Mouse (Mus musculus) hindbrain, embryonic 15.5 days (tissue): ENCODE data around the gene Ifitm1. TPM values are rescaled to one million over a fixed set of nuclear protein-coding genes. Genes with fewer than 3 reads are reported as not detected.
A peak's percentile ranks its signal among the peaks of the same experiment; 100 is the strongest.

Experiments
- ATAC-seq: fragments of 200-750 bp; cut with Nextera tagmentation; 2 replicates; pipeline ENCODE4 v1.8.0; 2017; ENCODE audit warnings: low read depth, moderate number of reproducible peaks, moderate TSS enrichment; ENCODE audit not compliant: low FRiP score
- H3K27ac ChIP-seq: fragments of 300-500 bp; sonication (generic); replicated peaks from 2 replicates; pipeline ENCODE4 v1.5.1; 2015; ENCODE audit warnings: mild to moderate bottlenecking, inconsistent platforms
- H3K27me3 ChIP-seq: fragments of 300-500 bp; sonication (generic); 2 replicates; pipeline ENCODE4 v1.6.1; 2015; ENCODE audit warnings: control low read depth, inconsistent platforms
- H3K36me3 ChIP-seq: fragments of 300-500 bp; sonication (generic); 2 replicates; pipeline ENCODE4 v1.6.1; 2015; ENCODE audit warnings: control low read depth, inconsistent platforms
- H3K4me1 ChIP-seq: fragments of 300-500 bp; sonication (generic); replicated peaks from 2 replicates; pipeline ENCODE4 v1.6.1; 2015; ENCODE audit warnings: control low read depth, inconsistent platforms
- H3K4me2 ChIP-seq: fragments of 300-500 bp; sonication (generic); 2 replicates; pipeline ENCODE4 v1.6.1; 2015; ENCODE audit warnings: moderate library complexity, mild to moderate bottlenecking, inconsistent platforms
- H3K4me3 ChIP-seq: fragments of 300-500 bp; sonication (generic); 2 replicates; pipeline ENCODE4 v1.5.1; 2015; ENCODE audit warnings: mild to moderate bottlenecking, inconsistent platforms
- H3K9ac ChIP-seq: fragments of 300-500 bp; sonication (generic); 2 replicates; pipeline ENCODE4 v1.6.1; 2015; ENCODE audit warnings: inconsistent platforms
- H3K9me3 ChIP-seq: fragments of 300-500 bp; sonication (generic); 2 replicates; pipeline ENCODE4 v1.6.1; 2016; ENCODE audit warnings: control low read depth, inconsistent platforms
- WGBS: fragments of 180-500 bp; shearing (Covaris S2); methylation state at CpG from one replicate; pipeline ENCODE4 v1.1.7; 2015; 5-methylcytosine and 5-hydroxymethylcytosine counted together
- polyA plus RNA-seq: library from polyadenylated mRNA; unstranded; fragments of >200 nt; fragmentation: Nextera tagmentation; extraction: Ambion mirVana; gene quantifications from 2 replicates; pipeline ENCODE4 v1.2.1, GENCODE M21; 2015

Gene Ifitm1
- polyA plus RNA-seq = 16.6 and 19.9 TPM in 2 replicates

DNA sequence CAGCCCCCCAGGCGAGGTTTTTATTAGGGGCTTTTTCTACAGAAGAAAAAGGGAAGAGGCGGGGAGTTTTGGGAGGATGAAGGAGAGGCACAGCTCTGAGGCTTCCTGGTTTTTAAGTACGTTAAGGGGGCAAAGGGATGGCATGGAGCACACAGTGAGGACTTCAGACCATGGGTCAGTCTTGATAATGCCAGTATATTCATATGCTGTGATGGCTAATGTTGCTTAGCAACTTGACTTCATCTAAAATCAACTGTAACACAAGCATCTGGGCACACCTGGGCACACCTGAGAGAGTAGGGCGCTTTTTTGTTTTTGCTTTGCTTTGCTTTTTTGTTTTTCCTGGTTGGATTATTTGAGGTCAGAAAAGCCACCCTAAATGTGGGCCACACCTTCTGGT lies at the start of gene Ifitm1:
Ifitm1 (plus strand) TSS at position 301 of the 400 bp plus-strand sequence.
- Histone ChIP-seq H3K4me1 (no peaks in the 10 kb centered on the region), H3K36me3 (no peaks in the 10 kb centered on the region), H3K9me3 (no peaks in the 10 kb centered on the region), H3K4me3 (no peak within 1 kb of the TSS), H3K27ac (no peak within 1 kb of the TSS), H3K9ac (no peak within 1 kb of the TSS), H3K27me3 (no peaks in the 10 kb centered on the region), H3K4me2 (no peak within 1 kb of the TSS)
- no peak for ATAC-seq
- WGBS = 92% methylated on average over 4 of the region's 4 CpGs

DNA sequence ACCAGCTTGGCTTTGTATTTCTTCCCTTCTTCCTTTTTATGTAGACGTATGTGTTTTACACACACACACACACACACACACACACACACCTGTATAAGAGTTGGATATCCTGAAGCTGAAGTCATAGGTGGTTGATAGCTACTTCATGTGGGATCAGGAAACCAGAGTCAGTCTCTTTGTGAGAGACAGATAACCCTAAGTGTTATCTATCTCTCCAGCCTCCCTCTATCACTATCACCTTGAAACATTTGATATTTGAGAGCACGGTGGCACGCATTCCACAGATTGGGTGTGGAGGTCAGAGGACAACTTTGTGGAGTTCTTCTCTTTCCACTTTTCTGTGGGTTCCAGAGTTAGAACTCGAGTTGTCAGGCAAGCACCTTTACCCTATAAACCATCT lies 47.1 kb upstream of the Ifitm1 start:
- H3K4me2 ChIP-seq = no peak overlapping the region
- peaks cover 64% of the 10 kb centered on the region for H3K27me3 ChIP-seq
- 75% methylated on average over 4 of the region's 4 CpGs for WGBS
- no peaks in the 10 kb centered on the region for H3K36me3 ChIP-seq
- no peak overlapping the region for H3K27ac ChIP-seq
- H3K4me1 ChIP-seq = peaks cover 18% of the 10 kb centered on the region
- H3K4me3 ChIP-seq = no peak overlapping the region
- no peaks in the 10 kb centered on the region for H3K9me3 ChIP-seq
- H3K9ac ChIP-seq = no peak overlapping the region
- ATAC-seq = no peak

DNA sequence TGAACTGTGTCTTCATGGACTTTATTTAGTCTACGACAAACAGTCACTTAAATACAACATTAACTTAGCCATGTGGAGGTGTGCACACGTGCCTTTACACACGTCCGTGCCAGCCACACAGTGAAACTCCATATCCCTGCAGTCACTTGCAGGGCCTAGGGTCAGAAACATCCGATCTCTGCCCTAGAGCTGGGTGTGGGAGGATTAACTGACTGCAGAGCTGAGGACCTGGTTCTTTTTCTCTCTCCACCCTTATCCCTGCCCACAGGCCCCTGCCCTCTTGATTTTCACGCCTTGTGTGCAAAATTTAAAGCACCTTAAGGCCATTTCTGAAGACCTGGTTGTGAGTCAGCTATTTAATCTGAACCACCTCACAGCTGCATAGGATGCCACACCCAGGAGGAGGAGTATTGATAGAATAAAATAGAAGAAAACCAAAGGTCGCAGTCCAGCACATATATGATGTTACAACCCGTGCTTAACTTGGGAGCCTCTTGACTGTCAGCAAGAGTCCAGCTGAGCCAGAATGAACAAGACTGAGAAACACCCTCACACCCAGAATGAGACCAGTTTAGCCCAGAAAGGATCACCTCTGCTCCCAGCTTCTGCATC lies 46.5 kb upstream of the Ifitm1 start, which contains the start of gene Nlrp6:
Nlrp6 (plus strand) TSS at position 485 of the 612 bp plus-strand sequence.
- no peaks in the 10 kb centered on the region for H3K36me3 ChIP-seq
- peaks cover 71% of the 10 kb centered on the region for H3K27me3 ChIP-seq
- H3K9me3 ChIP-seq = no peaks in the 10 kb centered on the region
- H3K4me2 ChIP-seq = peak within 1 kb of the TSS; percentile 99
- H3K4me1 ChIP-seq = peaks cover 18% of the 10 kb centered on the region
- H3K27ac ChIP-seq = no peak within 1 kb of the TSS
- peak within 1 kb of the TSS; percentile 51; the same call in 1 of the 2 replicates for H3K4me3 ChIP-seq
- no peak for ATAC-seq
- 80% methylated on average over 8 of the region's 8 CpGs for WGBS
- no peak within 1 kb of the TSS for H3K9ac ChIP-seq

DNA sequence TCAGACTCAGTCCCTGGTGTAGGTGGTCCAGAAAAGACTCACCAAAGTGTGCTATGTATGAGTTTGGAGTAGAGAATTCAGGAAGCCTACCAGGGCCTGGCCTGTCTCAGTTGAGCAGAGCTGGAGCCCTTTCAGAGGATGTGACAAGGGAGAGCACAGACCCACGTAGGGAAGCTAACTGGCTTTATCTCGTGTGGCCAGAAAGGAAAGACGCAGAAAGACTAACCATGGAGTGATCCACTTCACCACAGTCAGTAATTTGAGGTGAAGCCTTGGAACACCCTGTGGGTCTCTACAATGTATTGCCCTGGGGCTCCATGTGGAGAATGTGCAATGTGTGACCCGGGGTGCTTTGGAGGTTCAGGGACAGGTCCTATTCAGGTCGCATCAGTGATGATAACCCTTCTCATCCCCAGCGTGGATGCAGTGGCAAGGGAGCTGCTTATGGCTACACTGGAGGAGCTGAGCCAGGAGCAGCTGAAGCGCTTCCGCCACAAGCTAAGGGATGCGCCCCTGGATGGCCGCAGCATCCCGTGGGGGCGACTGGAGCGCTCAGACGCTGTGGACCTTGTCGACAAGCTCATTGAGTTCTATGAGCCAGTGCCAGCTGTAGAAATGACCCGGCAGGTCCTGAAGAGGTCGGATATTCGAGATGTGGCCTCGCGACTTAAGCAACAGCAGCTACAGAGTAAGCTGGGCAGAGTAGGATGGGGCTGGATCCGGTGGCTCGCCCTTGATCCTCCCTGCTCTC lies 45.6 kb upstream of the Ifitm1 start:
- 33% methylated on average over 22 of the region's 22 CpGs for WGBS
- H3K27me3 ChIP-seq = peaks cover 71% of the 10 kb centered on the region
- peak overlapping the region; percentile 99 for H3K4me2 ChIP-seq
- no peak for ATAC-seq
- no peak overlapping the region for H3K27ac ChIP-seq
- H3K9me3 ChIP-seq = no peaks in the 10 kb centered on the region
- H3K9ac ChIP-seq = no peak overlapping the region
- H3K4me1 ChIP-seq = peaks cover 18% of the 10 kb centered on the region
- H3K36me3 ChIP-seq = no peaks in the 10 kb centered on the region
- peak overlapping the region; percentile 51 for H3K4me3 ChIP-seq

DNA sequence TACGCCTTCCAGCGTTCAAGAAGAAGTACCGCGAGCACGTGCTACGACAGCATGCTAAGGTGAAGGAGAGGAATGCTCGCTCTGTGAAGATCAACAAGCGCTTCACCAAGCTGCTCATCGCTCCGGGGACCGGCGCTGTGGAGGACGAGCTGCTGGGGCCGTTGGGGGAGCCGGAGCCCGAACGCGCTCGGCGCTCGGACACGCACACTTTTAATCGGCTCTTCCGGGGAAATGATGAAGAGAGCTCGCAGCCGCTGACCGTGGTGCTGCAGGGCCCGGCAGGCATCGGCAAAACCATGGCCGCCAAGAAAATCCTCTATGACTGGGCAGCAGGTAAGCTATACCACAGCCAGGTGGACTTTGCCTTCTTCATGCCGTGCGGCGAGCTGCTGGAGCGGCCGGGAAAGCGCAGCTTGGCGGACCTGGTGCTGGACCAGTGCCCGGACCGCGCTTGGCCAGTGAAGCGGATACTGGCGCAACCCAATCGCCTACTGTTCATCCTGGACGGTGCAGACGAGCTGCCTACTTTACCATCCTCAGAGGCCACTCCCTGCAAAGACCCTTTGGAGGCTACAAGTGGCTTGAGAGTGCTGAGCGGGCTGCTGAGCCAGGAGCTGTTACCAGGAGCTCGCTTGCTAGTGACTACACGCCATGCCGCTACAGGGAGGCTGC lies 44.5 kb upstream of the Ifitm1 start:
- H3K27ac ChIP-seq = no peak overlapping the region
- under 1% methylated on average over 49 of the region's 49 CpGs for WGBS
- H3K4me3 ChIP-seq = peak overlapping the region; percentile 51
- H3K4me2 ChIP-seq = peak overlapping the region; percentile 99
- peaks cover 18% of the 10 kb centered on the region for H3K4me1 ChIP-seq
- ATAC-seq = peak; percentile 76
- H3K9me3 ChIP-seq = no peaks in the 10 kb centered on the region
- H3K9ac ChIP-seq = peak overlapping the region; percentile 42
- H3K27me3 ChIP-seq = peaks cover 71% of the 10 kb centered on the region
- no peaks in the 10 kb centered on the region for H3K36me3 ChIP-seq

DNA sequence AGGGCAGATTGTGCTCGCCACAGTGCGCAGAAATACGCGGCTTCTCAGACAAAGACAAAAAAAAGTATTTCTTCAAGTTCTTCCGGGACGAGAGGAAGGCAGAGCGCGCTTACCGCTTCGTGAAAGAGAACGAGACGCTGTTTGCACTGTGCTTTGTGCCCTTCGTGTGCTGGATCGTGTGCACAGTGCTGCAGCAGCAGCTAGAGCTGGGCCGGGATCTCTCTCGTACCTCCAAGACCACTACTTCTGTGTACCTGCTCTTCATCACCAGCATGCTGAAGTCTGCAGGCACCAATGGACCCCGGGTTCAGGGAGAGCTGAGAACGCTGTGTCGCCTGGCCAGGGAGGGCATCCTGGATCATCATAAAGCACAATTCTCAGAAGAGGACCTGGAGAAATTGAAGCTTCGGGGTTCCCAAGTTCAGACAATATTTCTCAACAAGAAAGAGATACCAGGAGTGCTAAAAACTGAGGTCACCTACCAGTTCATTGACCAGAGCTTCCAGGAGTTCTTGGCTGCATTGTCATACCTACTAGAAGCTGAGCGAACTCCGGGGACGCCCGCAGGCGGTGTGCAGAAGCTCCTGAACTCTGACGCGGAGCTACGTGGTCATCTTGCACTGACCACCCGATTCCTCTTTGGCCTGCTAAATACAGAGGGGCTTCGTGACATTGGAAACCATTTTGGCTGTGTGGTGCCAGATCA lies 43.8 kb upstream of the Ifitm1 start:
- H3K9me3 ChIP-seq = no peaks in the 10 kb centered on the region
- no peak for ATAC-seq

DNA sequence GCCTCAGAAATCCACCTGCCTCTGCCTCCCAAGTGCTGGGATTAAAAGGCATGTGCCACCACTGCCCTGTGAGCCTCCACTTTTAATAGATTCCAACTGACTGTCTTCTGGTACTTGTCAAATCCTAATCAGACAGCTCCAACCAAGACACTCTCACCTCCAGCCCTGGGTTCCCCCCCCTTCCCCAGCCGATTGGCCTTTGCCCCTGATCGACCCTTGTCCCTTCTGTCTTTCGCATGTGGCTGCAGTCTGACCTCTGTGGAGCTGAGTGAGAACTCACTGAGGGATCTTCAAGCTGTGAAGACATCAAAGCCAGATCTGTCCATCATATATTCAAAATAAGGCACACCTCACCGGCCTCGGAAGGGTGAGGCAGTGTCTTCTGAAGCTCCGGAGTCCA lies 39.8 kb upstream of the Ifitm1 start:
- WGBS = 88% methylated on average over 6 of the region's 6 CpGs
- no peak overlapping the region for H3K4me2 ChIP-seq
- no peaks in the 10 kb centered on the region for H3K36me3 ChIP-seq
- H3K4me3 ChIP-seq = no peak overlapping the region
- H3K9me3 ChIP-seq = no peaks in the 10 kb centered on the region
- H3K9ac ChIP-seq = no peak overlapping the region
- peaks cover 34% of the 10 kb centered on the region for H3K27me3 ChIP-seq
- no peak for ATAC-seq
- H3K27ac ChIP-seq = no peak overlapping the region
- peaks cover 14% of the 10 kb centered on the region for H3K4me1 ChIP-seq

More for the DNA sequence above, 43.8 kb upstream of the Ifitm1 start:
- Histone ChIP-seq H3K27ac (no peak overlapping the region), H3K36me3 (no peaks in the 10 kb centered on the region), H3K4me1 (peaks cover 18% of the 10 kb centered on the region), H3K27me3 (peaks cover 68% of the 10 kb centered on the region), H3K4me2 (peak overlapping the region; percentile 99), H3K9ac (peak overlapping the region; percentile 42), H3K4me3 (peak overlapping the region; percentile 51)
- WGBS = 21% methylated on average over 30 of the region's 30 CpGs

DNA sequence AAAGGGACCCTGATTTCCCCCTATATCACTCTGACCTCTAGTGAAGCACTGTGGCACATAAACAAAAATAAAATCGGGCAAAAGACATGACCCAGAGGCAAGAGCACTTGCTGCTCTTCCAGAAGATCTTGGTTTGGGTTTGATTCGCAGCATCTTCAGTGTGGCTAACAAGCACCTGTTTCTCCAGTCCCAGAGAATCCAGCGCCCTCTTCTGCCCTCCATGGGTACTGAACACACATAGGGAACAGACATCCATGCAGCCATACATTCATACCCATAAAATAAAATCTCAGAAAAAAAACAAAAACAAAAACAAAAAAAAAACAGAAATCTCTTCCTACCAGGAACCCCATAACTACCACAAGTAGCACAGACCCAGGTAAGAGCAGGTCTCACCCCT lies 28.6 kb upstream of the Ifitm1 start:
- Histone ChIP-seq H3K4me2 (no peak overlapping the region), H3K9me3 (no peaks in the 10 kb centered on the region), H3K27ac (no peak overlapping the region), H3K4me1 (peaks cover 19% of the 10 kb centered on the region), H3K4me3 (no peak overlapping the region), H3K27me3 (0 out of 2 replicates have a peak, but pooled peaks cover 4% of the 10 kb centered on the region), H3K9ac (no peak overlapping the region), H3K36me3 (no peaks in the 10 kb centered on the region)
- WGBS = 45% methylated on average over 3 of the region's 3 CpGs
- ATAC-seq = no peak

DNA sequence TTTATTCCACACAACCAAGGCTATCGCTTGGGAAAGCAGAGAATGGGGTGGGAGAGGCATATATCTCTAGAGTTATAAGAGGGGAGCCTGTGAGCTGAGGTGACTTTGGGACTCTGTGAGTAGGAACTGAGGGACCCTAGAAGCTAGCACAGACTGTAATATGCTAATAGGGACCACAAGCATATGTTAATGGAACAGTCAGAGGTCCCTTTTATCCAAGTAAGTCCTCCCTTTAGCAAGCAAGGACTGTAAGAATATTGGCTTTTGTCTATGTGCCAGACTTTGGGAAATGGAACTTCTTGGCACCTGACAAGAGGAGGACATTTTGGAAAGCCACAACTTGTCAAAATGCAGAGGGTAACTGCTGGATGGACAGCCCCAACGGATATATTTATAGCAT lies 28.1 kb upstream of the Ifitm1 start:
- Histone ChIP-seq H3K36me3 (no peaks in the 10 kb centered on the region), H3K4me1 (peaks cover 19% of the 10 kb centered on the region), H3K4me2 (no peak overlapping the region), H3K27me3 (0 out of 2 replicates have a peak, but pooled peaks cover 4% of the 10 kb centered on the region), H3K9ac (no peak overlapping the region), H3K4me3 (no peak overlapping the region), H3K9me3 (no peaks in the 10 kb centered on the region), H3K27ac (no peak overlapping the region)
- no peak for ATAC-seq
- WGBS = 29% methylated on average over 2 of the region's 2 CpGs

DNA sequence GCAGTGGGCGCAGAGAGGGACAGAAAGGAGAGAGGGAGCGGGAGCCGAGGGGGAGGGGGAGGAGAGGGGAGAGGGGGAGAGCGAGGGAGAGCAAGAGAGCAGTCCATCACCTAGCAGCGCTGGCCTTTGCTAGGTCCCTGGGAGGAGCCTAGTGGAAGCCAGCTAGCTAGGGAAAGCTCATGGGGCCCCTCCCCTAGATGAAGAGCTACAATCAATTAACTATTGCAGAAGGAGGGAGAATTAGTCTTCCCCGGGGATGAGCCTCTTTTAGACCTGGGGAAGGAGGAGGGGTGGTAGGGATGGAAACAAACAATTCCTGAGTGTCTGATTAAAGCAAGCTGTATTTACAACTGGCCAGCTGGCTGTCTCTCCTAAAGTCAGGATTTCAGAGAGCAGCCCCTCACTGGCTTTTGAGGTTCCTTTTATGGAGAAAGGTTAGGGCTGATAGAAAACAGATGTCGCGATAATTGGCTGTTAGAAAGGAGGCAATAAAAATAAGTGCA lies 27.3 kb upstream of the Ifitm1 start:
- Histone ChIP-seq H3K9me3 (no peaks in the 10 kb centered on the region), H3K9ac (no peak overlapping the region), H3K4me2 (peak overlapping the region; percentile 16; the same call in 1 of the 2 replicates), H3K4me3 (no peak overlapping the region), H3K27ac (no peak overlapping the region), H3K4me1 (peaks cover 19% of the 10 kb centered on the region), H3K36me3 (no peaks in the 10 kb centered on the region), H3K27me3 (0 out of 2 replicates have a peak, but pooled peaks cover 4% of the 10 kb centered on the region)
- ATAC-seq = no peak
- WGBS = 14% methylated on average over 8 of the region's 8 CpGs

DNA sequence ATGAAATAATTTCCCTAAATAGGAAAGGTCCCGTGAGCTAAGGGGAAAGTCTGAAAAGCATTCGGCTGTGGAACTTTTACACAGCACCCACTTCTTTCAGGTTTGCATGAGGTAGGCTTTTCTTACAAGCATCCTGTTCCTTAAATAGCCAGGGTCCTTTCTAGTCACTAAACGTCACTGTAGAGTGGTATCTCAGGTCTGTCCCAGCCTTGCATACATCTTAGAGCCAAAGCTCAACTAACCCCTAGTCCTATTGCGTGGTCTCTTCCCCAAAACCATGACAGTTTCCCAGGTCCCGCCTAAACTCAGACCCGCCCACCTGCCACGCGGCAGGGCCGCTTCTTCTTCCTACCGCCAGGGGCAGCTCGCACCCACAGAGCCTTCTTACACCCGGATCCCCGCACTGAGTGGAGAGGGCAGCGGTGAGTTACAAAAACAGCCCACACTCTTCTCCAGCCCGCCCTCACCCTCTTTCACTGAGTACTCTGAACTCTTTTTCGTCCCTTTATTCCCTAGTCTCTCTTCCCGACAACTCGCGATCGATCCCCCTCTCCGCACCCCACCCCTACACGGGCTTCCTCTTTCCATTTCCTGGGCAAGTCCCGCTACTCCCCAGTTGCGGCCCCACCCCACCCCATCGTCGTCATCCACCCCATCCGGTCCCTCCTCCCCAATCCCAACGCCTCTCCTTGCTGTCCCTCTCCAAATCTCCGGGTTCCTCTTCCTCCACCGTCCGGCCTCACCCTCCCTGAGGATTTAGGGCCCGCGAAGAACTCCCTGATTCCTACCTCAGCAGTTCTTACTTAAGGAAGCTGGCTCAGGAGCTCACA lies 25.6 kb upstream of the Ifitm1 start, which contains the start of gene Pgghg:
Pgghg (plus strand) TSS at position 170 of the 830 bp plus-strand sequence.
- WGBS = 4% methylated on average over 33 of the region's 33 CpGs
- Histone ChIP-seq H3K9me3 (no peaks in the 10 kb centered on the region), H3K4me1 (peaks cover 19% of the 10 kb centered on the region), H3K36me3 (no peaks in the 10 kb centered on the region), H3K27ac (peak within 1 kb of the TSS; percentile 58), H3K9ac (peak within 1 kb of the TSS; percentile 40), H3K4me2 (peak within 1 kb of the TSS; percentile 61), H3K27me3 (0 out of 2 replicates have a peak, but pooled peaks cover 4% of the 10 kb centered on the region), H3K4me3 (peak within 1 kb of the TSS; percentile 42)
- peak; percentile 84 for ATAC-seq
